Mouse (Mus musculus): ENCODE measurements around the gene Btnl4. TPM values are rescaled to one million over a fixed set of nuclear protein-coding genes. Genes with fewer than 3 reads are reported as not detected.
A peak's percentile ranks its signal among the peaks of the same experiment; 100 is the strongest.

The Btnl4 gene
- total RNA-seq, 1 experiment from 2014 or later: not detected

DNA sequence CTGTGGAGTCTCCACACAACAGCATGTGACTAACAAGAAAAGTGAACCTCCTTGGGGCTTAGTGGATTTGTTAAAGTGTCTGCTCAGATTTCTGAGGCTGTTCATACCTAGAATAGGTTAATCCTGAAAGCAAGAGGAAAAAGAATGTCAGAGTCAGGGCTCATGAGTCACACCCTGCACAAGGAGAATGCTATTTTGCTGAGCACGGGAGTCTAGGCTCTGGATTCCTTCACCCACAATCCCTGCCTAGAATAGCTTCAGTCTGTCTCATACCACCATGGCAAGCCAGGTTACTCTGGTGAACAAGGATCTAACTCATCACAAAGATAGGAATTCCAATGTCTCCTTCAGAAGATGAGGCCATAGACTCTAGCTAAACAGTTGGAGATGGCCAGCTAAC, 38.5 kb downstream of the Btnl4 start:
- ATAC-seq (replicated peaks; ENCODE audit: low read depth, poor library complexity, severe bottlenecking): no peak

- ATAC-seq (replicated peaks; ENCODE audit: low read depth, poor library complexity, severe bottlenecking): peak; percentile 61
Observed at GRCm38 (mm10) chr17:34437606-34438005, 39.5 kb downstream of the Btnl4 start.

DNA sequence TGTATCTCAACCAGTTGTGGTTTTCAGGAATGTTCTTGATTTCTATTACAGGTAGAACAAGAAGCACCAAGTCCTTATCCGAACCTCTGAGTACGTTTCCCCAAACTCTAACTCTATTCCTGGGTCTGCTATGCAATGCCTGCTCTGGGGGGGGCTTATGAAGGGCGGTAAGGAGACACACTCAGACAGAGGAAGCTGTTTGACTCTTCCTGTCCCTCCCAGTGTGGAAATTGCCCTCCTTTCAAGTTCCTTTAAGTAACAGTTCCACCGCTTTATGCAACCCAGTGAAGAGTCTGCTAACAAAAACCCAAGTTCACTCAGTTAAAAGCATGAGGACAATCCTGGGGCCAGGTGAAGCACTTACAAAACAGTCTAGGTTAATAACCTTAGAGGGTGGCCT, 40.0 kb downstream of the Btnl4 start:
- 0 out of 2 replicates have a peak, but pooled peaks have one; percentile 40 for ATAC-seq (replicated peaks; ENCODE audit: low read depth, poor library complexity, severe bottlenecking)

DNA sequence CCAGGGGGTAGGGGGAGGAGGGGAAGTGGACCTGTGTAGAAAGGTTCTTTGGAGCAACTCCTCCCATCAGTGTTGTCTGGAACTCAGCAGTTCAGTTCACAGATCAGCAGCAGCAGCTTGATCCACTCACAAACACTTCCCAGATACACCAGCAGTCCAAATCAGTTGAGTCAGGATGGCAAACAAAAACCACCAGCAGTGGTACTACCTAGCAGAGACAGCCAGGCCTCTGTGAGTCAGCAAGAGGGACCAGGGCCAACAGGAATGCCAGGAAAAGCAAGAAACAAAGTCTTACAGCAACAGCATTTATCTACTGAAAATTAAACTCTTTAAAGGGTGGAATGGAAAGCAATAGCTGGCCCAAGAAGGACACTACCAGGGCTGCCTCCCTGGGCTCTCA, 49.5 kb downstream of the Btnl4 start:
- no peak for ATAC-seq (replicated peaks; ENCODE audit: low read depth, poor library complexity, severe bottlenecking)

DNA sequence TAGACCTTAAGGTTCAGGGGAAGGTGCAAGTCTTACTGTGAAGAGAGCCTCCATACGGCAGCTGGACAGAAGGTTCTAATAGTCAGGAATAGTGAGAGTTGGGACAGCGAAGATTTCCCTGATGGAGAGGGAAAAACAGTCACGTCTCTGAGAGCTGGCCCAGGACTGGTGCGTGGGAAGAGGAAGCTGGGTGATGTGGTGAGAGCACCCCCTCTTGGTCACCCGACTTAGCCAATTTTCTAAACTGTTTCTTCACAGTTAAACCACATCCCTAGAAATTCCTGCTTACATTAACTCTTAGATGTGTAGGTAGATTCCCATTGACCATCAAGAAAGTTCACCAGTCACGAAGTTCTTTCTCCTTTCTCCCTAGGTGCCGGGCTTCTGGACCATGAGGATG, 57.1 kb downstream of the Btnl4 start:
- no peak for ATAC-seq (replicated peaks; ENCODE audit: low read depth, poor library complexity, severe bottlenecking)

Other genes with a start within 250 kb of the Btnl4 start
- 25.5 and 27.7 TPM in 2 replicates for gene H2-Ob, start 238.4 kb downstream of the Btnl4 start, total RNA-seq (2017)
- gene H2-Ab1, start 219.6 kb downstream of the Btnl4 start, total RNA-seq (2017): 67.2 and 91.5 TPM in 2 replicates
- 17.1 and 26.2 TPM in 2 replicates for gene H2-Aa, start 189.5 kb downstream of the Btnl4 start, total RNA-seq (2017)
- gene H2-Eb1, start 171.5 kb downstream of the Btnl4 start, total RNA-seq (2017): 17.3 and 17.9 TPM in 2 replicates
- gene H2-Eb2, start 151.7 kb downstream of the Btnl4 start, total RNA-seq (2017): not detected in 2 replicates
- not detected in 2 replicates for gene Btnl2, start 122.5 kb downstream of the Btnl4 start, total RNA-seq (2017)
- gene Btnl1, start 100.2 kb downstream of the Btnl4 start, total RNA-seq (2017): not detected in 2 replicates
- gene BC051142, start 78.5 kb downstream of the Btnl4 start, total RNA-seq (2017): 4.2 and 6.4 TPM in 2 replicates
- gene Btnl6, start 40.0 kb upstream of the Btnl4 start, total RNA-seq (2017): not detected in 2 replicates
- 1.5 TPM in 1 of 2 replicates, not detected in the other for gene Notch4, start 87.0 kb upstream of the Btnl4 start, total RNA-seq (2017)
- 11.3 and 22.4 TPM in 2 replicates for gene Gpsm3, start 112.5 kb upstream of the Btnl4 start, total RNA-seq (2017)
- 22.5 and 29.4 TPM in 2 replicates for gene Pbx2, start 113.9 kb upstream of the Btnl4 start, total RNA-seq (2017)
- gene Ager, start 120.5 kb upstream of the Btnl4 start, total RNA-seq (2017): 0.73 and 1.4 TPM in 2 replicates
- gene Rnf5, start 126.4 kb upstream of the Btnl4 start, total RNA-seq (2017): 13.2 and 14.4 TPM in 2 replicates
- gene Agpat1, start 126.9 kb upstream of the Btnl4 start, total RNA-seq (2017): 17.8 and 39.7 TPM in 2 replicates
- 1.6 and 2.4 TPM in 2 replicates for gene Egfl8, start 138.7 kb upstream of the Btnl4 start, total RNA-seq (2017)
- 17.4 and 21.2 TPM in 2 replicates for gene Ppt2, start 151.2 kb upstream of the Btnl4 start, total RNA-seq (2017)
- not detected in 2 replicates for gene Prrt1, start 152.2 kb upstream of the Btnl4 start, total RNA-seq (2017)
- gene Fkbpl, start 167.4 kb upstream of the Btnl4 start, total RNA-seq (2017): 20.6 and 31.6 TPM in 2 replicates
- gene Atf6b, start 169.8 kb upstream of the Btnl4 start, total RNA-seq (2017): 19.9 and 25.1 TPM in 2 replicates
- not detected in 2 replicates for gene Tnxb, start 193.2 kb upstream of the Btnl4 start, total RNA-seq (2017)